Mouse (Mus musculus): ENCODE results near the gene Rabl6.

The Rabl6 gene

DNA sequence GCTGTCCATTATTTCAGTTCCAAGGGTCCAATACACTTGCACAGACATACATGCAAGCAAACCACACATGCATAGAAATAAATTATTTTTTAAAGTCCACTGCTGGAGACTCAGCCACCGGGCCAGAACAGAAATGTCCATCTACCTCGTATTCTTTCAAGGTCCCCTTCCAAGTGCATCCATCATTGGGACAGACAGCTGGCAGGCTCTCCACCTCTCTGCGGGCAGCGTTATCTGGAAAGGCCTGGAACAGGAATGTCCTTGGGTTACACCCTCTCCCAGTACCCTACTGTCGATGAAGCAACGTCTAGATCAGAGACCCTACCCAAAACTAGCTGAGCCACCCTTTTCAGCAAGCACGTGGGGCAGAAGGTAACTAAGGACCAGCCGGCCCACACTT, 71.8 kb downstream of the Rabl6 start:
- DNase-seq = no peak

DNA sequence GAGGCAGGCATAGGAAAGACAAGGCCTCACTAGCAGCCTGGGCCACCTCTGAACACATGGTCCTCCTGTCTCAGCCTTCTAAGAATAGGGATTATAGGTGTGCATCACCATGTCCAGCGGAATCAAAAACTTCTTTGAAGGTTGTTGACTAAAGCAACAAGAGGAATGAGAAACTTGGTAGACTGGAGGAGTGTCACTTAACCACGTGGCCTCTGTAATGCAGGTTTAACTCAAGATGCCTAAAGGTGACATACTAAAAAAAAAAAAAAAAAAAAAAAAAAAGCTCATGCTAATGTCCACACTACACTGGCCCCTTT, 73.5 kb downstream of the Rabl6 start:
- DNase-seq = no peak

DNA sequence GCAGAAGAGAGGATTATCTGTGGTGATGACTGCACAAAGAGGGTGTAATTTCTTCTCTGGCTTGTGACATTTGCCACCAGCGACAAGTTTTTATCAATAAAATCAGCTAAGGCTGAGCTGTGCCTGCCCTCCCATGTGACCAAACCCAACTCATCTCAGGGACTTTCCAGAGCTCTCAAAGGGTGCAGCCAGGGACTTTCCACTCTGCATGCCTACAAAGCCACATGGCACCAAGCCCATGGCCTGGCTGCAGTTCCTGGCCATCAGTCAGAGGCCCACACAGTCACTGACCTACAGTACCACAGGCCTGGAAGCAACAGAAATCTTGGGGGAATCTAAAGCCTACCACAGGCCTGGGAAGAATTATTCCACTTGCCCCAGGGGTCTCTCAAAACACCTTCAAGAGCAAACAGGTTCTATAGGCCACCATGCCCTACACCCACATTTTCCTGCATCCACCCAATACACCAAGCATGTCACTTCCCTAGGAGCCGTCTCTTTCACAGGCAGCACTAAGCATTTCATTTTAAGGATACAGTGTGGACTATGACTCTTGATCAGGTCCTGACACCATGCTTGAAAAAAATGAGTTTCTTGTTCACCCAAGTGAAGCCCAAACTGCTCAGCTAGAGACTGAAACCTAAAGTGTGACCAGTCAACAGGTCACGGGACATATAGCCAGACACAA, 74.0 kb downstream of the Rabl6 start:
- peak; percentile 83 for DNase-seq

DNA sequence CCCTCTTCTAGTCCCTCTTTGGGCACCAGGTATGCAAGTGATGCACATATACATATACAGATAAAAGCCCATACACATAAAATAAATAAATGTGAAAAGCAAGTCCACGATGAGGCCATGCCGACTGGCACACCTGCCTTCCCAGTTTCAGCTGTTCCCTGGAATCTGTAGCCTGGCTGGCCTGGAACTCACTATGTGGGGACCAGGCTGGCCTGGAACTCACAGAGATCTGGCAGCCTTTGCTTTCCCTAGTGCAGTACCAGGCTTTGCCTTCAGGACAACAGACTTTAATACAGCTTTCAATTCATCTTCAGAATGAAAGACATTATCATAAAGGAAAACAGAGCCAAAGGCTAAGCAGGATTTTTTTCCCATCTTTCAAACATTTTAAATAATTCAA, 74.6 kb downstream of the Rabl6 start:
- no peak for DNase-seq
